Mouse (Mus musculus) cerebellum, adult 2 months (tissue): ENCODE measurements around the gene Kcnj8.

Experiments used
- CTCF ChIP-seq: fragments of 200-500 bp; IDR thresholded peaks from 2 replicates; pipeline ENCODE4 v1.5.1; 2011; ENCODE audit warnings: low read depth, mild to moderate bottlenecking, control low read depth, low read length, moderate library complexity, borderline replicate concordance; ENCODE audit not compliant: insufficient read depth
- POLR2A ChIP-seq: fragments of 200-500 bp; IDR thresholded peaks from 2 replicates; pipeline ENCODE4 v1.6.1; 2011; ENCODE audit warnings: low read length, control low read depth, borderline replicate concordance; ENCODE audit not compliant: insufficient read depth

DNA sequence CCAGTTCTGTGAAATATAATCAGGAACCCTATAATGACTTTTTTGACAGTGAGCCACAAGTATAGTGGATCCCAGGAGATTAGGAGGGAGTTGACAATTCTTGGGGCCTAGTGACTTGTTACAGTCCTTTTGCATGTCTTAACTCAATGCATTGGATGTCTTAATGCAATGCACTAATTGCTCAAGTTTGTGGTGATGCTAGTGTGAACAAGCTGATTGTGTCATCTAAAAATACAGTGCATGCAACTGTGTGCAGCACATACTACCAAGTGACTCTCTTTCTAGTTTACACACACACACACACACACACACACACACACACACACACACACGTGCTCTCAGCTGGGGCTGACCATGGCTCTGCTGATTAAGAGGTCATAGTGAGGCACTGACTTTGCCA lies 15.4 kb downstream of the Kcnj8 start:
- TF ChIP-seq CTCF = no peak
- TF ChIP-seq POLR2A = no peak
